Comparison of ENCODE assay signal across 23 mouse cellular contexts in the genomic region with DNA sequence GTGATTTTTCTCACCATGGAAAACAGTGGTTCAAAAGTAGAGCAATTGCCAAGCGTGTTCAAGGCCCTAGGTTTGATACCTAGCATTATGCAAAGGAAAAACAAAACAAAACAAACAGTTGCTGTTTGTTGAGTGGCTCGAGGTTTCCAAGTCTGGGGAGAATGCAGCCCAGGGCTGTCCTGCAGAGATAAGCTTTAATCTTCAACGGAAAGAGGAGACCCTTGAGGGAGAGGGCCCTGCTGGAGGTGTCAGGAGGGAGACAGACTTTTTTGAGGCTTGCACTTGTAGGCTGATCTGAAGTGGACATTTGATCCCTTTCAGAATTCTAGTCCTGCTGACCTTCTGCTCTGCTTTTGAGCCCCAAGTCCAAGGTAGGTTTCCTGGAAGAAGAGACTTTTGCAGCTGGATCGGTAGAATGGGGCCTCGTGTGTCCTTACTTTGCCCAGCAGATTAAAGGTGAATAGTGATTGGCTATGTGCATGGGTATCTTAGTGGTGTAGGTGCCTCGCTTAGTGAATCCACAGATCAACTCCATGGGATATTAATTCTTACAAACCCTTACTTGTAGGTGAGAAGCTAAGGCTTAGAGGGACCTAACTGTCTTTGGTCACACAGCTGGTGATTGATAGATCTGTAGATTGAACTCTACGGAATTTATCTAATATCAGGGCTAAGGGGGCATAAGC.
DNase-seq lines count a peak whose midpoint lies in the region; ATAC-seq and TF ChIP-seq lines count a peak whose summit lies in the region.
"Had no signal": no experiment of that assay in that cellular context is flagged by ENCODE, and none has a peak within 500 bp of the region (broad histone marks: within the 10 kb centered on the region; RNA-seq: fewer than 3 reads in every experiment).

No protein-coding gene starts in this region.

- no peak overlapping the region for H3K27ac ChIP-seq in heart, embryonic 13.5 days (replicated peaks)
- peak overlapping the region; percentile 72 for H3K27ac ChIP-seq in liver, embryonic 16.5 days (ENCODE audit: low read length)
- no peak overlapping the region for H3K27ac ChIP-seq in forebrain, postnatal 0 days (ENCODE audit: low read depth, low read length)
- H3K27ac ChIP-seq: forebrain, embryonic 13.5 days; hindbrain, embryonic 14.5 days; kidney, postnatal 0 days; left cerebral cortex, adult 2 months; limb, embryonic 15.5 days; midbrain, embryonic 13.5 days had no signal

- WGBS in heart, embryonic 13.5 days = 45% methylated on average over 7 of the region's 7 CpGs
- WGBS in liver, embryonic 16.5 days (ENCODE audit: insufficient replicate concordance) = 13% methylated on average over 7 of the region's 7 CpGs
- WGBS in forebrain, postnatal 0 days = 64% methylated on average over 7 of the region's 7 CpGs

- H3K9ac ChIP-seq in heart, embryonic 13.5 days = no peak overlapping the region
- H3K9ac ChIP-seq in liver, embryonic 16.5 days (ENCODE audit: low read depth, low read length) = no peak overlapping the region
- H3K9ac ChIP-seq in forebrain, postnatal 0 days = no peak overlapping the region
- H3K9ac ChIP-seq: forebrain, embryonic 13.5 days; hindbrain, embryonic 14.5 days; limb, embryonic 15.5 days; midbrain, embryonic 13.5 days had no signal

- ATAC-seq in heart, embryonic 13.5 days (ENCODE audit: extremely low read depth, insufficient number of reproducible peaks, low FRiP score, low TSS enrichment) = no peak
- peak; percentile 95 for ATAC-seq in liver, embryonic 16.5 days (ENCODE audit: low read depth)
- no peak for ATAC-seq in forebrain, postnatal 0 days
- ATAC-seq: CD4-positive, CD25-positive, alpha-beta regulatory T cell, adult 4 months; forebrain, embryonic 13.5 days; inflammation-experienced regulatory T-cells, adult 6 months; midbrain, embryonic 13.5 days; Patski had no signal

- 0 out of 2 replicates have a peak, but pooled peaks cover 3% of the 10 kb centered on the region for H3K4me1 ChIP-seq in heart, embryonic 13.5 days
- H3K4me1 ChIP-seq in liver, embryonic 16.5 days (ENCODE audit: control insufficient read depth, low read depth, low read length) = peaks cover 19% of the 10 kb centered on the region
- H3K4me1 ChIP-seq in forebrain, postnatal 0 days (ENCODE audit: insufficient read depth) = no peaks in the 10 kb centered on the region
- H3K4me1 ChIP-seq: forebrain, embryonic 13.5 days; limb, embryonic 15.5 days; midbrain, embryonic 13.5 days had no signal

- H3K4me2 ChIP-seq in heart, embryonic 13.5 days = peak overlapping the region; percentile 42; the same call in 1 of the 2 replicates
- H3K4me2 ChIP-seq in liver, embryonic 16.5 days (ENCODE audit: low read depth, low read length) = peak overlapping the region; percentile 12
- no peak overlapping the region for H3K4me2 ChIP-seq in forebrain, postnatal 0 days (ENCODE audit: low read depth)
- H3K4me2 ChIP-seq: forebrain, embryonic 13.5 days; hindbrain, embryonic 14.5 days; limb, embryonic 15.5 days; midbrain, embryonic 13.5 days had no signal

- H3K27me3 ChIP-seq in heart, embryonic 13.5 days (replicated peaks) = no peaks in the 10 kb centered on the region
- no peaks in the 10 kb centered on the region for H3K27me3 ChIP-seq in liver, embryonic 16.5 days (ENCODE audit: control insufficient read depth, insufficient read depth, low read depth, low read length)
- no peaks in the 10 kb centered on the region for H3K27me3 ChIP-seq in forebrain, postnatal 0 days (ENCODE audit: insufficient read depth, low read length)
- H3K27me3 ChIP-seq: forebrain, embryonic 13.5 days; limb, embryonic 15.5 days; midbrain, embryonic 13.5 days had no signal

- no peaks in the 10 kb centered on the region for H3K36me3 ChIP-seq in heart, embryonic 13.5 days
- no peaks in the 10 kb centered on the region for H3K36me3 ChIP-seq in liver, embryonic 16.5 days (ENCODE audit: control insufficient read depth, insufficient read depth)
- H3K36me3 ChIP-seq in forebrain, postnatal 0 days (ENCODE audit: insufficient read depth) = no peaks in the 10 kb centered on the region
- H3K36me3 ChIP-seq: limb, embryonic 15.5 days; midbrain, embryonic 13.5 days had no signal

- no peak overlapping the region for H3K4me3 ChIP-seq in heart, embryonic 13.5 days
- H3K4me3 ChIP-seq in liver, embryonic 16.5 days (ENCODE audit: low read depth, low read length) = no peak overlapping the region
- H3K4me3 ChIP-seq in forebrain, postnatal 0 days (ENCODE audit: low read depth, low read length) = no peak overlapping the region
- H3K4me3 ChIP-seq: forebrain, embryonic 13.5 days; left cerebral cortex, adult 2 months; limb, embryonic 15.5 days; midbrain, embryonic 13.5 days had no signal

- no peaks in the 10 kb centered on the region for H3K9me3 ChIP-seq in heart, embryonic 13.5 days
- H3K9me3 ChIP-seq in liver, embryonic 16.5 days (replicated peaks; ENCODE audit: control insufficient read depth, low read length) = no peaks in the 10 kb centered on the region
- no peaks in the 10 kb centered on the region for H3K9me3 ChIP-seq in forebrain, postnatal 0 days (ENCODE audit: low read length)
- H3K9me3 ChIP-seq: forebrain, embryonic 13.5 days; limb, embryonic 15.5 days; midbrain, embryonic 13.5 days had no signal

- no peak for DNase-seq in heart, adult 8-10 months (ENCODE audit: low spot score)
- DNase-seq in liver = peak; percentile 75
- no peak for DNase-seq in frontal cortex, postnatal 36 days (ENCODE audit: low spot score in 2 of 2)
- DNase-seq in urinary bladder, postnatal 36 days (ENCODE audit: low spot score in 2 of 2) = no peak
- no peak for DNase-seq in forebrain, postnatal 0 days
- DNase-seq: cerebellum, adult 18-20 months; cerebellum, postnatal 25 days; kidney, adult 2 months; layer of hippocampus, adult 9-11 months; left cerebral cortex, postnatal 4 days; thymus, adult 2 months; thymus, postnatal 4 days had no signal

- TF ChIP-seq CTCF in forebrain, postnatal 0 days (IDR thresholded peaks at IDR 0.05; ENCODE audit: low read depth) = no peak
